Mouse (Mus musculus) liver, postnatal 0 days (tissue): ENCODE measurements around the gene Traf3ip2. TPM values are rescaled to one million over a fixed set of nuclear protein-coding genes. Genes with fewer than 3 reads are reported as not detected.

ENCODE experiments used
- ATAC-seq: fragments of 200-750 bp; cut with Nextera tagmentation; 2 replicates; pipeline ENCODE4 v1.8.0; 2017; ENCODE audit warnings: mild to moderate bottlenecking, moderate library complexity
- DNase-seq: peaks from one replicate; pipeline ENCODE4 v3.0.0-alpha.2; 2016
- H3K27ac ChIP-seq: fragments of 300-500 bp; sonication (generic); 2 replicates; pipeline ENCODE4 v1.5.1; 2014; ENCODE audit warnings: antibody characterized with exemption, moderate library complexity, mild to moderate bottlenecking, low read depth
- H3K27me3 ChIP-seq: fragments of 300-500 bp; sonication (generic); 2 replicates; pipeline ENCODE4 v1.6.1; 2014; ENCODE audit warnings: low read length, control low read depth, mixed read lengths; ENCODE audit not compliant: insufficient read depth
- H3K36me3 ChIP-seq: fragments of 300-500 bp; sonication (generic); replicated peaks from 2 replicates; pipeline ENCODE4 v1.6.1; 2014; ENCODE audit warnings: mild to moderate bottlenecking, control low read depth, low read length, moderate library complexity, mixed read lengths; ENCODE audit not compliant: insufficient read depth
- H3K4me1 ChIP-seq: fragments of 300-500 bp; sonication (generic); 2 replicates; pipeline ENCODE4 v1.6.1; 2014; ENCODE audit warnings: antibody characterized with exemption, mild to moderate bottlenecking, control low read depth; ENCODE audit not compliant: insufficient read depth
- H3K4me2 ChIP-seq: fragments of 300-500 bp; sonication (generic); 2 replicates; pipeline ENCODE4 v1.6.1; 2014; ENCODE audit warnings: low read depth, mild to moderate bottlenecking, low read length, moderate library complexity, mixed read lengths
- H3K4me3 ChIP-seq: fragments of 300-500 bp; sonication (generic); 2 replicates; pipeline ENCODE4 v1.5.1; 2014; ENCODE audit warnings: low read depth, low read length
- H3K9ac ChIP-seq: fragments of 300-500 bp; sonication (generic); replicated peaks from 2 replicates; pipeline ENCODE4 v1.6.1; 2014; ENCODE audit warnings: mild to moderate bottlenecking, moderate library complexity
- H3K9me3 ChIP-seq: fragments of 300-500 bp; sonication (generic); 2 replicates; pipeline ENCODE4 v1.6.1; 2016; ENCODE audit warnings: mild to moderate bottlenecking, control low read depth, low read length, mixed read lengths
- CTCF ChIP-seq: sonication (generic); IDR thresholded peaks from 2 replicates; pipeline ENCODE4 v1.5.1; 2016; ENCODE audit warnings: antibody characterized with exemption, low read depth
- EP300 ChIP-seq: IDR thresholded peaks from 2 replicates; pipeline ENCODE4 v1.6.1; 2016; ENCODE audit warnings: antibody characterized with exemption, low read depth, mild to moderate bottlenecking
- WGBS: fragments of 180-500 bp; shearing (Covaris S2); extraction: QIAGEN DNeasy Blood & Tissue Kit; methylation state at CpG from one replicate; pipeline ENCODE4 v1.1.7; 2014; ENCODE audit not compliant: insufficient replicate concordance; 5-methylcytosine and 5-hydroxymethylcytosine counted together
- polyA plus RNA-seq: library from polyadenylated mRNA; unstranded; fragments of >200 nt; fragmentation: Nextera tagmentation; extraction: Ambion mirVana; gene quantifications from 2 replicates; pipeline ENCODE4 v1.2.1, GENCODE M21; 2015

Traf3ip2 gene
- polyA plus RNA-seq, 1 experiment from 2014 or later = 2.3 TPM

GRCm38 (mm10) chr10:39659411-39660268 lies 46.9 kb downstream of the Traf3ip2 start:
- no peaks in the 10 kb centered on the region for H3K36me3 ChIP-seq
- H3K4me1 ChIP-seq = 0 out of 2 replicates have a peak, but pooled peaks cover 8% of the 10 kb centered on the region
- H3K4me2 ChIP-seq = no peak overlapping the region
- no peak overlapping the region for H3K9ac ChIP-seq
- DNase-seq = no peak
- H3K27ac ChIP-seq = no peak overlapping the region
- TF ChIP-seq EP300 = no peak
- no peak for TF ChIP-seq CTCF
- ATAC-seq = no peak
- no peak overlapping the region for H3K4me3 ChIP-seq
- H3K27me3 ChIP-seq = no peaks in the 10 kb centered on the region
- H3K9me3 ChIP-seq = no peaks in the 10 kb centered on the region
- WGBS = 48% methylated on average over 11 of the region's 11 CpGs

GRCm38 (mm10) chr10:39660269-39660655 lies 47.5 kb downstream of the Traf3ip2 start:
- Histone ChIP-seq H3K4me3 (no peak overlapping the region), H3K36me3 (no peaks in the 10 kb centered on the region), H3K9me3 (no peaks in the 10 kb centered on the region), H3K9ac (no peak overlapping the region), H3K4me2 (no peak overlapping the region), H3K27ac (no peak overlapping the region), H3K27me3 (no peaks in the 10 kb centered on the region), H3K4me1 (0 out of 2 replicates have a peak, but pooled peaks cover 8% of the 10 kb centered on the region)
- DNase-seq (no peak), ATAC-seq (no peak)
- TF ChIP-seq CTCF (no peak), EP300 (no peak)
- WGBS = 70% methylated on average over 3 of the region's 3 CpGs

DNA sequence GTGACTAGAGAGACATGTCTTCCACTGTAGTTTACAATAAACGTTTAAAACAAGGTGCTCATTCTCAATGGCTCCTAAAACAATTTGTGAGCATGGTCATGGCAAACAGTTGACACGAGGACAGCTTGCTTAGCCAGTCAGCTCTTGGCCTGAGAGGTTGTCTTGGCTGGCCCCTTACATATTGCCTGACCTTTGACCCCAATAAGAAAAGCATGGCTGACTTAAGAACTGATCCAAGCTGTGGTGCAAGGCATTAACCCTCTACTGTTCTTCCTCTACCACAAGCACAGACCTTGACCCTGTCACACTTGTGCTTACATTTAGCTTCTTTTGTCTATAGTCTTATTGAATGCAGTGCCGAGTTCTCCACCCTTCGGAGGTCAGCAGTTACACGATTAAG lies 48.0 kb downstream of the Traf3ip2 start:
- Histone ChIP-seq H3K36me3 (no peaks in the 10 kb centered on the region), H3K4me1 (0 out of 2 replicates have a peak, but pooled peaks cover 8% of the 10 kb centered on the region), H3K27ac (no peak overlapping the region), H3K9ac (no peak overlapping the region), H3K4me3 (no peak overlapping the region), H3K9me3 (no peaks in the 10 kb centered on the region), H3K27me3 (no peaks in the 10 kb centered on the region), H3K4me2 (no peak overlapping the region)
- ATAC-seq = no peak
- WGBS = 71% methylated on average over 5 of the region's 5 CpGs
- TF ChIP-seq EP300 = no peak
- TF ChIP-seq CTCF = no peak
- DNase-seq = no peak

DNA sequence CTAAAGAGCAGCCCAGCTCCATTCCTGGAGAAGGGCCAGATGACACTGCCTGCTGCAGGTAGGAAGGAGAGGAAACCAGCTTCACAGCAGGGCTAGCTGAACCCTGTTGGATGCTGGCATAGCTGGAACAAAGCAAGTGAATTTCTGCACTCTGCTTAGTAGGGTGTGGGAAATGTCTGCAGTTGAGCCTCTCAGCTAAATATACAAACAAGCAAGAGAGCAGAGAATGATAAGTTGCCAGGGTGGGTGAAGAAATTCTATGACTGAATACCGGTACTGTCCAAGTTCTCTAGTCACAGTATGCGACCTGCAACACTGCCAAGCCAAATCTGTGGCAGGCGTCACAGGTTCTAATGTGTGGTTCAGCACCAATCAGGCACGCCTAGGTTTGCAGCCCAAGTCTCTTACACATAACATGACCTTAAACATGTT lies 52.4 kb downstream of the Traf3ip2 start:
- Histone ChIP-seq H3K4me1 (0 out of 2 replicates have a peak, but pooled peaks cover under 1% of the 10 kb centered on the region), H3K4me2 (no peak overlapping the region), H3K9me3 (no peaks in the 10 kb centered on the region), H3K9ac (no peak overlapping the region), H3K4me3 (no peak overlapping the region), H3K27me3 (no peaks in the 10 kb centered on the region), H3K27ac (no peak overlapping the region), H3K36me3 (no peaks in the 10 kb centered on the region)
- TF ChIP-seq CTCF (no peak), EP300 (no peak)
- no peak for DNase-seq
- ATAC-seq = no peak
- 80% methylated on average over 4 of the region's 4 CpGs for WGBS

GRCm38 (mm10) chr10:39666027-39666426 lies 53.3 kb downstream of the Traf3ip2 start:
- 51% methylated on average over 3 of the region's 3 CpGs for WGBS
- Histone ChIP-seq H3K27ac (no peak overlapping the region), H3K27me3 (no peaks in the 10 kb centered on the region), H3K4me3 (no peak overlapping the region), H3K4me1 (no peaks in the 10 kb centered on the region), H3K9ac (no peak overlapping the region), H3K36me3 (no peaks in the 10 kb centered on the region), H3K9me3 (no peaks in the 10 kb centered on the region), H3K4me2 (no peak overlapping the region)
- DNase-seq (no peak), ATAC-seq (no peak)
- TF ChIP-seq EP300 = no peak
- TF ChIP-seq CTCF = no peak

GRCm38 (mm10) chr10:39671451-39671850 lies 58.7 kb downstream of the Traf3ip2 start:
- Histone ChIP-seq H3K4me1 (no peaks in the 10 kb centered on the region), H3K27me3 (no peaks in the 10 kb centered on the region), H3K36me3 (no peaks in the 10 kb centered on the region), H3K9ac (no peak overlapping the region), H3K27ac (no peak overlapping the region), H3K4me3 (no peak overlapping the region), H3K9me3 (no peaks in the 10 kb centered on the region), H3K4me2 (no peak overlapping the region)
- 81% methylated on average over 1 of the region's 1 CpGs for WGBS
- no peak for ATAC-seq
- no peak for DNase-seq
- TF ChIP-seq EP300 = no peak
- TF ChIP-seq CTCF = no peak
